Mouse (Mus musculus) brain, adult 2 months (tissue): ENCODE measurements around the gene Soat2.

Experiments used
- DNase-seq: peaks from one replicate; pipeline ENCODE4 v3.0.0; 2011; ENCODE audit warnings: low read depth, low spot score

The Soat2 gene

DNA sequence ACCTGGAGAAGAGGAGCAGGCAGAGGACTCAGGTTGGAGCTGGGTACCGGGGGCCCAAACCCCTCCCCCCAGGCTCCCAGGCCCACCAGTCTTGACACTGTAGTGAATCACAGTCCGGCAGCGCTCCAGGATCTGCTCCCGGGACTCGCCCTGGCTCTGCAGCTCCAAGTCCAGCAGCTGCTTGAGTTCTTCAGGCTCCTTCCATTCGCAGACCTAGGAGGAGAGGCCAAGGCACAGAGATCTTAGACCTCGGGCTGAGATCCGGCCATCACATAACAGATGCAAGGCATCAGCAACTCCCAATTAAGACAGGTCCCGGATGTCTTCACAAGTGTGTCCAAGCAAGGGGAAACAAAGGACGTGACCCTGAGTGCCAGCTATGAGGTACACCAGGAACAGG is 37.8 kb downstream of the Soat2 start:
- DNase-seq, result no peak

DNA sequence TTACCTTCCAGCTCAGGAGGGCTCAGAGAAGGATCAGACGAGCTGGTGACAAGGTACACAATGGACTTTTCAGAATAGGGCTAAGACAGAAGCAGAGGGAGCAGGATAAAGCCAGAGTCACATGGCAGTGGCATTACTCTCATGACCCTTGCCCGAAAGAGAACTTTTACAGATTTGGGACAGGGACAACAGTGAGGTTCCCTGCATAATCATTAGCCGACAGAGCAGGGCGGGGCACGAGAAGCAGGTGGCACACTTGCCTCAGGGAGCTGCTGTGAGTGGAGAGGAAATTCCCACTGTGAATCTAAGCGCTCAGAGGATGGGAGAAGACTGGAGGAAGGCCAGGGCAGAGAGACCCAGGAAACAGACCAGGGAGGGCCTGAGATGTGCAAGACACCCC is 38.6 kb downstream of the Soat2 start:
- DNase-seq, result no peak

DNA sequence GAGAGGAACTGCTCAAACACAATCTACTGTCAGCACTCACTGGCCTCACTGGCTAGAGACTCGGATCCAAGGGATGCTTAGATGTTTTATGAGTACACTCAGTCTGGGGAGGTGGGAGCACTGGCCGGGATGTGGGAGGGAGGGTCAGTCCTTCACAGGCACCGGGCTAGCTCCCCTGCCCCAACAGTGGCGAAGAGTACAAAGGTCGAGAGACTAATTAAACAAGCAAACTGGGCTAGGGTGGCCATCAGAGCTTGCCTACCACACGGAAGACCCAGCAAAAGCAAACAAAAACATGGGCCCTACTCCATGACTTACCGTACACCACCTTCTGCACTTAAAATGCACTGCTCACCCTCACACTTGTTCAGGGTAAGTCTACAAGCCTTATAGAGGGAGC is 41.4 kb downstream of the Soat2 start:
- no peak for DNase-seq

- DNase-seq, result no peak
Observed at GRCm38 (mm10) chr15:102192271-102192812, 42.0 kb downstream of the Soat2 start.

DNA sequence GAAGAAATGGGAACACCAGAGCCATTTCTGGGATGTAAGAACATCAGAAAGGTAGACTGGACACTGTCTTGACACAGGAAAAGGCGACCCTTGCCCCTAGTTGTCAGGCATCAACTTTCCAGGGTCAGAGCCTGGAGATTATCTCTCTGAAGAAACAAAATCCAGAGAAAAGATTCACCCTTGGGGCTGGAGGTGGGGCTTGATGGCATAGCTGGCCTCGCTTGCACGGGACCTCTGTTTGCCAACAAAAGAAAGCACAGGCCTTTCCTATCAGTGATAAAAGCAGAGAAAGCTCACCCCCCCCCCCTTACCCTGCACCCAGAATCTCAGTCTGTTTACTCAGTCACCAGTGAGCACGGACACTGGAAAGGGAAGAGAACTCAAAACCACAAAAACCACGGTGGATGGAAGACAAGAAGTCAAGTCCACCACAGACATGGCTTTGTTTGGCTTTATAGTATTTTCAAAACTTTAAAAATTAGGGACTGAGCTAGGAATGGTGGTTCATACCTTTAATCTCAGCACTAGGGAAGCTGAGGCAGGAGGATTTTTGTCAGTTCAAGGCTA is 42.6 kb downstream of the Soat2 start:
- no peak for DNase-seq

DNA sequence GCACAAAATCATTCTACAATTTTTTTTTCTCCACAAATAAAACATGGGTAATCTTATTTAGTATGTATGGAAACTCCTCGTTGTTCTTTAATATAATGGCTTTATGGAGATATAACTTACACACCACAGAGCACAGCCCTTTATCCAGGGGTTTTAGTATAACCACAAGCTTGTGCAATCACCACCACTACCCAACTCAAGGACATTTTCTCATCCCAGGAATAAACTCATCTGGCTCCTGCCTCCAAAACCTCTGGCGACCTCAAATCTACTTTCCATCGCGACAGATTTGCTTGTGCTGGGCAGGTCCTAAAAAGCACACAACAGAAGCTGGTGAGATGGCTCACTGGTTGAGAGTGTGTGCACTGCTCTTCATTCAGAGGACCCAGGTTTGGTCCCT is 43.3 kb downstream of the Soat2 start:
- no peak for DNase-seq

DNA sequence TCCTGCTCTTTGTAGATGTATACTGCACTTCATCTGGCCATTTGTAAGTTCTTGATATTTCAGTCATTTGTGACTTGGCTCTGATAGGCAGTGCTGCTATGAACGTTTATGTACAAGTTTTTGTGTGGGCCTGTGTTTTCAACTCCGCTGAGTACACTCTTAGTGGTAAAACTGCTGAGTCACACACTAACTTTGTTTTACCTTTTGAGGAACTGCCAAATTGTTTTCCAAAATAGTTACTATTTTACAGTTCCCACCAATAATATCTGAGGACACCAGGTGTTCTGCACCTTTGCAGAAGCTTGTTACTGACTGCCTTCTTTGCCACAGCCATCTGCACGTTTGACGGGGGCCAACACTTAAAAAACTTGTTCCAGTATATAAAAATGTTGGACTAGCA is 44.1 kb downstream of the Soat2 start:
- no peak for DNase-seq

- no peak for DNase-seq
Observed at GRCm38 (mm10) chr15:102195373-102195772, 45.0 kb downstream of the Soat2 start.

DNA sequence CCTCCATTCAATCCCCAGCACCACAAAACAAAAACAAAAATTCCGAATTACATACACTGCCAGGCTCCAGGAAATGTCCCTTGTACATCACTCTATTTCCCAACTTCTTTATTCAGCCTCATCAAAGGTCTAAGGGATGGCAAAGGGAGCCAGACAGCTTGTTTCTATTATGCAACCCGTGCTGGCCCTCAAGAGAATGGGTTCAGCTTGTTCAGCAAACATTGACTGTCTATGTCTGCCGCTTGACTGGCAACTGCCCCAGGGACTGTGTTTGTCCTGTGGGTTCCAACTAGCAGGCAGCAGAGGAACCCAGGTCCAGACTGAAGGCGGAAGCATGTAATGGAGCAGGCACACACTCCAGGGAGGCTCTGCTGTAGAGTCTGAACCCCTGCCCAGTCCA is 48.5 kb downstream of the Soat2 start:
- DNase-seq, result peak; percentile 51

- DNase-seq, result peak; percentile 99
Observed at GRCm38 (mm10) chr15:102202971-102203834, 52.9 kb downstream of the Soat2 start, which contains the start of gene Zfp740. TSS of gene Zfp740 (plus strand) at chr15:102203249.

DNA sequence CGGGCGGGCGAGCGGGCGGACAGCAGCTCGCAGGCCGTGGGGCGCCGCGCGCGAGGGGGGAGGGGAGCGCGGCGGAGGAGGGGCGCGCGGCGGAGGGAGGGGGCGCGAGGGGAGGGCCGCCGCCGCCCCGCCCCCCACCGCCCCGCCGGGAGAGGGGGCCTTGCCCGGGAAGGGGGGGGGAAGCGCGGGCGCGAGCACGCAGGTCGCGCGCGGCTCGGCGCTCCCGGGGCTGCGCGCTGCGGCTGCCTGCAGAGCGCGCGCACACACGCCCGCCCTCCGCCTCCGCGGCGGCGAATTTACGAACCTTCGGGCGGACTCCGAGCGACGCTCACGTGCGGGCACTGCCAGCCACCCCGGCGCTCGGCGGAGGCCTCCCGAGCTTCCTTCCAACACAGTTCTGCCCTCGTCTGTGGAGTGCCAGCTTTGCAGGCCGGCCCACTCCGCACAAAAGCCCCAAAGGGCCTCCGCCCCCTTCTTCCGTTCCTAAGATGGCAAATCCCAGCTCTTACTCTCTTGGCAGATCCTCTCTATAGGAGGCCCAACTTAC is 53.6 kb downstream of the Soat2 start:
- peak; percentile 85 for DNase-seq

GRCm38 (mm10) chr15:102204674-102205505 is 54.6 kb downstream of the Soat2 start, which contains the start of gene Csad:
TSS of gene Csad (minus strand) at chr15:102204724.
- DNase-seq, result peak; percentile 56

GRCm38 (mm10) chr15:102205779-102206178 is 55.5 kb downstream of the Soat2 start:
- DNase-seq, result peak; percentile 84

GRCm38 (mm10) chr15:102207351-102207750 is 57.0 kb downstream of the Soat2 start:
- DNase-seq, result no peak

- no peak for DNase-seq
Observed at GRCm38 (mm10) chr15:102208092-102208561, 57.8 kb downstream of the Soat2 start.

DNA sequence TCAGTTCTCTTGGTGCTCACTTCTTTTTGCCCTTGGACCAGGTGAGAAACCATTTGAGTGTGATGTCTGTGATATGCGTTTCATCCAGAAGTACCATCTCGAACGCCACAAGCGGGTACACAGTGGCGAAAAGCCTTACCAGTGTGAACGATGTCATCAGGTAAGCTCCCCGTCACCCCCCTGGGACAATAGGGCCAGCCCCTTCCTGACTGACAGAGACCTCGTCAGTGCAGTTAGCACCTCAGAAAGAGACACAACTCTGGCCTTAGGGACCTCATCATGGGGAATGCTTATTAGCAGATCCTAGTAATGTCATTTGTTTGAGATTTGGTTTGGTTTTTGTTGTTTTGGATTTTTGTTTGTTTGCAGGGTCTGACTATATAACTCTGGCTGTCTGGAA is 58.8 kb downstream of the Soat2 start:
- no peak for DNase-seq

GRCm38 (mm10) chr15:102210816-102211215 is 60.5 kb downstream of the Soat2 start:
- no peak for DNase-seq

- no peak for DNase-seq
Observed at GRCm38 (mm10) chr15:102211895-102212294, 61.6 kb downstream of the Soat2 start.
